16 mouse cellular contexts compared by ENCODE assay signal in genomic region chrX:136590897-136591257, GRCm38 (mm10). TPM values are rescaled to one million over a fixed set of nuclear protein-coding genes. Genes with fewer than 3 reads are reported as not detected.
DNase-seq lines count a peak whose midpoint lies in the region; ATAC-seq and TF ChIP-seq lines count a peak whose summit lies in the region.
"Had no signal": no experiment of that assay in that cellular context is flagged by ENCODE, and none has a peak within 500 bp of the region (broad histone marks: within the 10 kb centered on the region; RNA-seq: fewer than 3 reads in every experiment).

No protein-coding gene starts in this region.

- no peak for ATAC-seq in neural tube, embryonic 11.5 days (ENCODE audit: insufficient read depth, low FRiP score, low TSS enrichment)
- peak; percentile 72 for ATAC-seq in forebrain, embryonic 14.5 days
- ATAC-seq: CD4-positive, CD25-positive, alpha-beta regulatory T cell, adult 4 months; liver, embryonic 12.5 days; Patski had no signal

- no peaks in the 10 kb centered on the region for H3K27me3 ChIP-seq in neural tube, embryonic 11.5 days (ENCODE audit: control insufficient read depth, insufficient read depth, low read length)
- no peaks in the 10 kb centered on the region for H3K27me3 ChIP-seq in forebrain, embryonic 14.5 days (replicated peaks; ENCODE audit: control insufficient read depth, insufficient read depth, low read length)
- H3K27me3 ChIP-seq in midbrain, embryonic 10.5 days (ENCODE audit: low read depth, poor library complexity, severe bottlenecking), result no peaks in the 10 kb centered on the region
- H3K27me3 ChIP-seq: liver, embryonic 12.5 days had no signal

- H3K4me3 ChIP-seq in neural tube, embryonic 11.5 days (ENCODE audit: low read depth, low read length), result peak overlapping the region; percentile 19
- H3K4me3 ChIP-seq in forebrain, embryonic 14.5 days (ENCODE audit: low read depth, low read length), result peak overlapping the region; percentile 28
- H3K4me3 ChIP-seq in midbrain, embryonic 10.5 days, result peak overlapping the region; percentile 46
- peak overlapping the region; percentile 47 for H3K4me3 ChIP-seq in olfactory bulb, adult 2 months (ENCODE audit: insufficient read depth, low read depth, low read length)
- H3K4me3 ChIP-seq: liver, embryonic 12.5 days; myocyte had no signal

- WGBS in neural tube, embryonic 11.5 days, result 26% methylated on average over 2 of the region's 2 CpGs
- WGBS in forebrain, embryonic 14.5 days, result 37% methylated on average over 2 of the region's 2 CpGs
- 15% methylated on average over 2 of the region's 2 CpGs for WGBS in midbrain, embryonic 10.5 days
- WGBS in olfactory bulb, adult 2 months, result 32% methylated on average over 2 of the region's 2 CpGs

- H3K9me3 ChIP-seq in neural tube, embryonic 11.5 days (ENCODE audit: control insufficient read depth, low read length), result no peaks in the 10 kb centered on the region
- no peaks in the 10 kb centered on the region for H3K9me3 ChIP-seq in forebrain, embryonic 14.5 days (replicated peaks; ENCODE audit: control insufficient read depth, low read length)
- no peaks in the 10 kb centered on the region for H3K9me3 ChIP-seq in midbrain, embryonic 10.5 days (replicated peaks)
- H3K9me3 ChIP-seq: liver, embryonic 12.5 days had no signal

- H3K27ac ChIP-seq in neural tube, embryonic 11.5 days (ENCODE audit: low read depth, low read length), result peak overlapping the region; percentile 53; the same call in 1 of the 2 replicates
- peak overlapping the region; percentile 52 for H3K27ac ChIP-seq in forebrain, embryonic 14.5 days (ENCODE audit: low read depth, low read length)
- peak overlapping the region; percentile 82 for H3K27ac ChIP-seq in midbrain, embryonic 10.5 days (replicated peaks)
- H3K27ac ChIP-seq in olfactory bulb, adult 2 months (ENCODE audit: insufficient read depth, low read depth, low read length), result peak overlapping the region; percentile 78
- H3K27ac ChIP-seq: liver, embryonic 12.5 days had no signal

- no peak for TF ChIP-seq POLR2A in olfactory bulb, adult 2 months (IDR thresholded peaks at IDR 0.05; ENCODE audit: insufficient read depth, low read depth, low read length)

- DNase-seq in neural tube, embryonic 11.5 days (ENCODE audit: low spot score), result no peak
- DNase-seq in neural tube, embryonic 10.5 days (ENCODE audit: extremely low spot score, low spot score), result no peak
- DNase-seq in forebrain, embryonic 14.5 days (ENCODE audit: low spot score), result no peak
- DNase-seq in midbrain, embryonic 10.5 days (ENCODE audit: low spot score), result no peak
- DNase-seq in adipocyte (ENCODE audit: low spot score), result no peak
- no peak for DNase-seq in heart, adult 9 months (ENCODE audit: low spot score in 2 of 2)
- DNase-seq in cerebellum, adult 18-20 months, result no peak
- DNase-seq: adrenal gland, postnatal 10 days; kidney, postnatal 36 days; lung, postnatal 36 days had no signal

- no peaks in the 10 kb centered on the region for H3K4me1 ChIP-seq in neural tube, embryonic 11.5 days (ENCODE audit: control insufficient read depth, insufficient read depth, low read length)
- no peaks in the 10 kb centered on the region for H3K4me1 ChIP-seq in forebrain, embryonic 14.5 days (ENCODE audit: control insufficient read depth, insufficient read depth, low read length)
- peaks cover 5% of the 10 kb centered on the region; the same call in 1 of the 2 replicates for H3K4me1 ChIP-seq in midbrain, embryonic 10.5 days
- H3K4me1 ChIP-seq in olfactory bulb, adult 2 months (ENCODE audit: control insufficient read depth, insufficient read depth, low read length), result no peaks in the 10 kb centered on the region
- H3K4me1 ChIP-seq: liver, embryonic 12.5 days had no signal

- peak overlapping the region; percentile 29; the same call in 1 of the 2 replicates for H3K4me2 ChIP-seq in neural tube, embryonic 11.5 days (ENCODE audit: low read depth)
- peak overlapping the region; percentile 42 for H3K4me2 ChIP-seq in forebrain, embryonic 14.5 days (ENCODE audit: low read length)
- H3K4me2 ChIP-seq: liver, embryonic 12.5 days had no signal

- no peaks in the 10 kb centered on the region for H3K36me3 ChIP-seq in neural tube, embryonic 11.5 days (ENCODE audit: control insufficient read depth, insufficient read depth, low read length)
- no peaks in the 10 kb centered on the region for H3K36me3 ChIP-seq in forebrain, embryonic 14.5 days (ENCODE audit: control insufficient read depth, insufficient read depth, low read length)
- H3K36me3 ChIP-seq in midbrain, embryonic 10.5 days, result no peaks in the 10 kb centered on the region
- H3K36me3 ChIP-seq: liver, embryonic 12.5 days had no signal

- TF ChIP-seq CTCF in olfactory bulb, adult 2 months (IDR thresholded peaks at IDR 0.05; ENCODE audit: insufficient read depth, low read depth, low read length), result no peak

- peak overlapping the region; percentile 28; the same call in 1 of the 2 replicates for H3K9ac ChIP-seq in neural tube, embryonic 11.5 days (ENCODE audit: low read length)
- H3K9ac ChIP-seq in forebrain, embryonic 14.5 days (ENCODE audit: low read length), result peak overlapping the region; percentile 50; the same call in 1 of the 2 replicates
- H3K9ac ChIP-seq: liver, embryonic 12.5 days had no signal

RNA-seq across cellular contexts. Expression of gene Tceal3, which starts 0.2 kb away (rescaled TPM):
- polyA plus RNA-seq in neural tube, embryonic 11.5 days (2014; fragmentation: Nextera tagmentation; extraction: Ambion mirVana), result 9.5 and 9.9 TPM in 2 replicates
- 29.2 and 31.6 TPM in 2 replicates for polyA plus RNA-seq in forebrain, embryonic 14.5 days (2014; fragmentation: Nextera tagmentation; extraction: Ambion mirVana)
- 11.3 and 14.1 TPM in 2 replicates for polyA plus RNA-seq in midbrain, embryonic 10.5 days (2016; fragmentation: Nextera tagmentation; extraction: Ambion mirVana)
- not detected in 2 replicates for polyA plus RNA-seq in olfactory bulb, adult 2 months (2012; ENCODE audit: insufficient read depth, insufficient read length, low replicate concordance, missing spikeins)
- polyA plus RNA-seq: Patski had no signal

RNA-seq across cellular contexts. Expression of gene Kir3dl2, which starts 47.0 kb away (rescaled TPM):
- polyA plus RNA-seq in neural tube, embryonic 11.5 days (2014; fragmentation: Nextera tagmentation; extraction: Ambion mirVana), result not detected in 2 replicates
- polyA plus RNA-seq in forebrain, embryonic 14.5 days (2014; fragmentation: Nextera tagmentation; extraction: Ambion mirVana), result 0.20 and 0.37 TPM in 2 replicates
- polyA plus RNA-seq in midbrain, embryonic 10.5 days (2016; fragmentation: Nextera tagmentation; extraction: Ambion mirVana), result not detected in 2 replicates
- not detected in 2 replicates for polyA plus RNA-seq in olfactory bulb, adult 2 months (2012; ENCODE audit: insufficient read depth, insufficient read length, low replicate concordance, missing spikeins)
- polyA plus RNA-seq: CD4-positive, CD25-positive, alpha-beta regulatory T cell, adult 4 months; liver, embryonic 12.5 days; myocyte; Patski; stomach, embryonic 14.5 days had no signal
